Mouse (Mus musculus): ENCODE measurements at regions not wholly inside any gene's neighbourhood (a gene's known extent, or its start where the extent isn't known, plus 50 kb on each side); places are given as distances from the start of the nearest gene placed in this dataset.
A peak's percentile ranks its signal among the peaks of the same experiment; 100 is the strongest.

GRCm38 (mm10) chr1:75642496-75642895 is 96.4 kb downstream of the Slc4a3 start:
- H3K9me3 ChIP-seq (ENCODE audit: control insufficient read depth, low read length) = no peaks in the 10 kb centered on the region
- no peak overlapping the region for H3K27ac ChIP-seq (replicated peaks; ENCODE audit: low read depth, low read length)
- H3K9ac ChIP-seq (ENCODE audit: low read depth, low read length) = no peak overlapping the region
- WGBS = 52% methylated on average over 3 of the region's 3 CpGs
- no peaks in the 10 kb centered on the region for H3K36me3 ChIP-seq (ENCODE audit: control insufficient read depth, insufficient read depth, low read length)
- H3K4me2 ChIP-seq (ENCODE audit: low read depth, low read length) = no peak overlapping the region
- no peak for ATAC-seq (ENCODE audit: low read depth)
- H3K4me3 ChIP-seq (ENCODE audit: low read depth, low read length) = no peak overlapping the region
- H3K4me1 ChIP-seq (ENCODE audit: control insufficient read depth, insufficient read depth, low read length) = peaks cover 12% of the 10 kb centered on the region
- no peak for DNase-seq (ENCODE audit: low spot score)
- no peaks in the 10 kb centered on the region for H3K27me3 ChIP-seq (replicated peaks; ENCODE audit: control insufficient read depth, insufficient read depth, low read length)

- DNase-seq (ENCODE audit: low spot score) = peak; percentile 90
Observed at GRCm38 (mm10) chr1:75652547-75652946, 106.5 kb downstream of the Slc4a3 start.

GRCm38 (mm10) chr1:75652987-75653573 is 107.0 kb downstream of the Slc4a3 start:
- Histone ChIP-seq H3K4me2 (ENCODE audit: low read depth, low read length) (no peak overlapping the region), H3K36me3 (ENCODE audit: control insufficient read depth, insufficient read depth, low read length) (no peaks in the 10 kb centered on the region), H3K27ac (replicated peaks; ENCODE audit: low read depth, low read length) (no peak overlapping the region), H3K4me1 (ENCODE audit: control insufficient read depth, insufficient read depth, low read length) (peaks cover 6% of the 10 kb centered on the region; the same call in 1 of the 2 replicates), H3K9ac (ENCODE audit: low read depth, low read length) (no peak overlapping the region), H3K9me3 (ENCODE audit: control insufficient read depth, low read length) (no peaks in the 10 kb centered on the region), H3K27me3 (replicated peaks; ENCODE audit: control insufficient read depth, insufficient read depth, low read length) (no peaks in the 10 kb centered on the region), H3K4me3 (ENCODE audit: low read depth, low read length) (no peak overlapping the region)
- DNase-seq (ENCODE audit: low spot score) (no peak), ATAC-seq (ENCODE audit: low read depth) (no peak)
- WGBS = 50% methylated on average over 3 of the region's 3 CpGs

More at GRCm38 (mm10) chr1:75652547-75652946, 106.5 kb downstream of the Slc4a3 start:
- Histone ChIP-seq H3K36me3 (ENCODE audit: control insufficient read depth, insufficient read depth, low read length) (no peaks in the 10 kb centered on the region), H3K9me3 (ENCODE audit: control insufficient read depth, low read length) (no peaks in the 10 kb centered on the region), H3K27ac (replicated peaks; ENCODE audit: low read depth, low read length) (no peak overlapping the region), H3K9ac (ENCODE audit: low read depth, low read length) (no peak overlapping the region), H3K4me1 (ENCODE audit: control insufficient read depth, insufficient read depth, low read length) (peaks cover 6% of the 10 kb centered on the region; the same call in 1 of the 2 replicates), H3K27me3 (replicated peaks; ENCODE audit: control insufficient read depth, insufficient read depth, low read length) (no peaks in the 10 kb centered on the region), H3K4me3 (ENCODE audit: low read depth, low read length) (no peak overlapping the region), H3K4me2 (ENCODE audit: low read depth, low read length) (no peak overlapping the region)
- WGBS = 13% methylated on average over 10 of the region's 10 CpGs
- no peak for ATAC-seq (ENCODE audit: low read depth)

- H3K36me3 ChIP-seq (ENCODE audit: control insufficient read depth, insufficient read depth, low read length) = no peaks in the 10 kb centered on the region
- H3K27me3 ChIP-seq (replicated peaks; ENCODE audit: control insufficient read depth, insufficient read depth, low read length) = no peaks in the 10 kb centered on the region
- peaks cover 6% of the 10 kb centered on the region; the same call in 1 of the 2 replicates for H3K4me1 ChIP-seq (ENCODE audit: control insufficient read depth, insufficient read depth, low read length)
- peak; percentile 78 for DNase-seq (ENCODE audit: low spot score)
- H3K9me3 ChIP-seq (ENCODE audit: control insufficient read depth, low read length) = no peaks in the 10 kb centered on the region
- no peak overlapping the region for H3K27ac ChIP-seq (replicated peaks; ENCODE audit: low read depth, low read length)
- no peak overlapping the region for H3K4me3 ChIP-seq (ENCODE audit: low read depth, low read length)
- H3K9ac ChIP-seq (ENCODE audit: low read depth, low read length) = no peak overlapping the region
- H3K4me2 ChIP-seq (ENCODE audit: low read depth, low read length) = no peak overlapping the region
- 3% methylated on average over 9 of the region's 9 CpGs for WGBS
- peak; percentile 76 for ATAC-seq (ENCODE audit: low read depth)
Observed at GRCm38 (mm10) chr1:75653671-75654076, 107.6 kb downstream of the Slc4a3 start.

- Histone ChIP-seq H3K4me1 (ENCODE audit: control insufficient read depth, insufficient read depth, low read length) (peaks cover 6% of the 10 kb centered on the region; the same call in 1 of the 2 replicates), H3K27me3 (replicated peaks; ENCODE audit: control insufficient read depth, insufficient read depth, low read length) (no peaks in the 10 kb centered on the region), H3K4me3 (ENCODE audit: low read depth, low read length) (no peak overlapping the region), H3K27ac (replicated peaks; ENCODE audit: low read depth, low read length) (no peak overlapping the region), H3K4me2 (ENCODE audit: low read depth, low read length) (no peak overlapping the region), H3K9me3 (ENCODE audit: control insufficient read depth, low read length) (peaks cover 8% of the 10 kb centered on the region), H3K36me3 (ENCODE audit: control insufficient read depth, insufficient read depth, low read length) (no peaks in the 10 kb centered on the region), H3K9ac (ENCODE audit: low read depth, low read length) (no peak overlapping the region)
- 36% methylated on average over 4 of the region's 4 CpGs for WGBS
- ATAC-seq (ENCODE audit: low read depth) = no peak
- peak; percentile 69 for DNase-seq (ENCODE audit: low spot score)
Observed at GRCm38 (mm10) chr1:75656592-75656991, 110.5 kb downstream of the Slc4a3 start.

- Histone ChIP-seq H3K9ac (ENCODE audit: low read depth, low read length) (no peak overlapping the region), H3K27ac (replicated peaks; ENCODE audit: low read depth, low read length) (no peak overlapping the region), H3K4me1 (ENCODE audit: control insufficient read depth, insufficient read depth, low read length) (peaks cover 11% of the 10 kb centered on the region), H3K27me3 (replicated peaks; ENCODE audit: control insufficient read depth, insufficient read depth, low read length) (no peaks in the 10 kb centered on the region), H3K9me3 (ENCODE audit: control insufficient read depth, low read length) (peaks cover 8% of the 10 kb centered on the region), H3K36me3 (ENCODE audit: control insufficient read depth, insufficient read depth, low read length) (no peaks in the 10 kb centered on the region), H3K4me2 (ENCODE audit: low read depth, low read length) (no peak overlapping the region), H3K4me3 (ENCODE audit: low read depth, low read length) (no peak overlapping the region)
- WGBS = 82% methylated on average over 7 of the region's 7 CpGs
- ATAC-seq (ENCODE audit: low read depth) (no peak), DNase-seq (ENCODE audit: low spot score) (no peak)
Observed at GRCm38 (mm10) chr1:75660336-75661100, 114.5 kb downstream of the Slc4a3 start.

GRCm38 (mm10) chr1:75662141-75662990 is 116.3 kb downstream of the Slc4a3 start:
- no peak overlapping the region for H3K9ac ChIP-seq (ENCODE audit: low read depth, low read length)
- H3K4me2 ChIP-seq (ENCODE audit: low read depth, low read length) = peak overlapping the region; percentile 40
- DNase-seq (ENCODE audit: low spot score) (peak; percentile 90), ATAC-seq (ENCODE audit: low read depth) (peak; percentile 86)
- H3K27me3 ChIP-seq (replicated peaks; ENCODE audit: control insufficient read depth, insufficient read depth, low read length) = no peaks in the 10 kb centered on the region
- peak overlapping the region; percentile 46 for H3K27ac ChIP-seq (replicated peaks; ENCODE audit: low read depth, low read length)
- H3K9me3 ChIP-seq (ENCODE audit: control insufficient read depth, low read length) = peaks cover 12% of the 10 kb centered on the region
- H3K4me1 ChIP-seq (ENCODE audit: control insufficient read depth, insufficient read depth, low read length) = peaks cover 11% of the 10 kb centered on the region
- no peak overlapping the region for H3K4me3 ChIP-seq (ENCODE audit: low read depth, low read length)
- H3K36me3 ChIP-seq (ENCODE audit: control insufficient read depth, insufficient read depth, low read length) = no peaks in the 10 kb centered on the region
- 10% methylated on average over 17 of the region's 17 CpGs for WGBS

- Histone ChIP-seq H3K27me3 (replicated peaks; ENCODE audit: control insufficient read depth, insufficient read depth, low read length) (no peaks in the 10 kb centered on the region), H3K27ac (replicated peaks; ENCODE audit: low read depth, low read length) (no peak overlapping the region), H3K4me3 (ENCODE audit: low read depth, low read length) (no peak overlapping the region), H3K9me3 (ENCODE audit: control insufficient read depth, low read length) (peaks cover 4% of the 10 kb centered on the region; the same call in 1 of the 2 replicates), H3K36me3 (ENCODE audit: control insufficient read depth, insufficient read depth, low read length) (no peaks in the 10 kb centered on the region), H3K4me2 (ENCODE audit: low read depth, low read length) (no peak overlapping the region), H3K9ac (ENCODE audit: low read depth, low read length) (no peak overlapping the region), H3K4me1 (ENCODE audit: control insufficient read depth, insufficient read depth, low read length) (peaks cover 6% of the 10 kb centered on the region)
- WGBS = 34% methylated on average over 6 of the region's 6 CpGs
- ATAC-seq (ENCODE audit: low read depth) (peak; percentile 91), DNase-seq (ENCODE audit: low spot score) (peak; percentile 84)
Observed at GRCm38 (mm10) chr1:75667736-75668269, 121.7 kb downstream of the Slc4a3 start.
